Mouse (Mus musculus) heart, adult 8-10 months (tissue): Measurements from ENCODE around the gene Dedd2. TPM values are rescaled to one million over a fixed set of nuclear protein-coding genes. Genes with fewer than 3 reads are reported as not detected.
"Not testable (repeated sequence)": the region's sequence is repeated elsewhere in the genome, so short reads cannot be mapped to it uniquely, and the experiment has no call there.

ENCODE experiments used
- DNase-seq: peaks from one replicate; pipeline ENCODE4 v3.0.0; 2022; ENCODE audit warnings: low spot score
- total RNA-seq, 4 experiments: library from RNA; stranded (reverse); gene quantifications; 2 replicates each; pipeline ENCODE4 v1.2.4; 2022

The Dedd2 gene
- 10 to 100 TPM; 14.0 to 23.0 (median 17.2) TPM for total RNA-seq

GRCm38 (mm10) chr7:25220457-25221101 lies at the start of gene Dedd2:
Gene Dedd2 (minus strand): TSS chr7:25220615.
- no peak for DNase-seq

DNA sequence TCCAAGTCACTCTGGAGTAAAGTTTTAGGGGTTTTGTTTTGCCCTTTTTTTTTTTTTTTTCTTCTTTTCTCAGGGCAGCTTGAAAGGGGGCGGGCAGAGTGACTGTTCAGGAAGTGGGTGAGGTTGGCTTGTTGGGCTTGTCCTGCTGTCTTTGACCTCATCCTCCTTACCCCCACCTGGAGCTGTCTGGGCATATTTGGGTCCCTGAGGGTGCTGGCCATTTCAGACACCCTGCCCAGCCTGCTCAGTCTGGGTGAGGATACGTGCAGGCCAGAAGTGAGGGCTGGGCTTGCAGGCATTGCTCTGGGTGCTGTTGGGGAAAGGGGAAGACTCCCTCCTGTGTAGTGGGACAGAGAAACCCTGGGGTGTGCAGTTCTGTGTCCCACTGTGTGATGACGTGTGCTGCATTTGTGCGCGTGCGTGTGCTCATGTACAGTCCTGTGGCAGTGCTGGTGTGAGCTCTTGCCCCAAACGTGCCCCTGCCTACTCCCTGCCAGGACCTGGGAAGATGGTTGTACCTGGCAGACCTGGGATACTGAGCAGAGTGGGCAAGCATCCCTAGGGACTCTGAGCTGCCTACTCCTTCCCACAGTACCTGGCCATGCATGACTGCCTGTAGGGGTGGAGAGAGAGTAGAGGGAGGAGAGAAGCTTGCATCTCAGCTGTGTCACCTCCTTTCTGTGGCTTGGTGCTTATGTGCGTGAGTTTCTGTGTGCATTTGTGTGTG lies 49.3 kb upstream of the Dedd2 start:
- no peak for DNase-seq

- no peak for DNase-seq
Observed at GRCm38 (mm10) chr7:25269029-25269428, 48.6 kb upstream of the Dedd2 start.

GRCm38 (mm10) chr7:25268588-25268987 lies 48.2 kb upstream of the Dedd2 start:
- no peak for DNase-seq

GRCm38 (mm10) chr7:25267751-25268463 lies 47.5 kb upstream of the Dedd2 start:
- DNase-seq, result peak; percentile 100

GRCm38 (mm10) chr7:25267301-25267750 lies 46.9 kb upstream of the Dedd2 start, which contains the start of gene Cic:
Gene Cic (plus strand): TSS chr7:25267704.
- peak; percentile 99 for DNase-seq

DNA sequence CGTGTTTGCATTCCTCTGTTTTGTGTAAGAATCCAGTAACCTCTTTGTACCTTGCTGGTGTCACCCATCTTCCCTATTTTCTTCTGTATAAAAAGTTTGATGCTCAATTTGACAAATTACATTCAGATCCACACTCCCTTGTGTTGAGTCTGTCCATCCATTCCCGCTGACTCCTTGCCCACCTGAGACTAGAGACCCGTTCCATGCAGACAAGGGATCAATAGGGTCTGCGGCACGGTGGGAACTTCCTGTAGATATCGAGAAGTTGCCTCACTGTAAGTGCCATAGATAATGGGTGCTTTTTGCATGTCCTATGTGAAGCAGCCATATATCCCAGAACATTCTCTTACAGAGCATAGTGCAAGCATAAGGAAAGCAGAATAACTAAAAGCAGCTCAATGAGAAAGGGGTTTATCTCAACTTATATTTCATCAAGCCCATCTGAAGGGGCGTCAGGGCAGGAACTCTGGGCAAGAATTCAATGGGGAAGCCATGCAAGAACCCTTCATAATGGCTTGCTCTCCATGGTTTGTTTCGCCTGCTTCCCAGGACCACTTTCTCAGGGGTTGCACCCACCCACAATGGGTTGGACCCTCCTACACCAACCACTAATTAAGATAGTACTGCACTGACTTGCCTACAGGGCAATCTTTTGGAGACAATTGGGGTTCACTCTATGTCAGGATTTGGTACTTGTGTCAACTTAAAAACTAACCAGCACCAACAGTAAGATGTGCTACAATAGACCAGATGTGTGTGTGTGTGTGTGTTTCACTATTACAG lies 46.0 kb upstream of the Dedd2 start:
- no peak for DNase-seq

GRCm38 (mm10) chr7:25265743-25266142 lies 45.3 kb upstream of the Dedd2 start:
- DNase-seq, result not testable (repeated sequence)

DNA sequence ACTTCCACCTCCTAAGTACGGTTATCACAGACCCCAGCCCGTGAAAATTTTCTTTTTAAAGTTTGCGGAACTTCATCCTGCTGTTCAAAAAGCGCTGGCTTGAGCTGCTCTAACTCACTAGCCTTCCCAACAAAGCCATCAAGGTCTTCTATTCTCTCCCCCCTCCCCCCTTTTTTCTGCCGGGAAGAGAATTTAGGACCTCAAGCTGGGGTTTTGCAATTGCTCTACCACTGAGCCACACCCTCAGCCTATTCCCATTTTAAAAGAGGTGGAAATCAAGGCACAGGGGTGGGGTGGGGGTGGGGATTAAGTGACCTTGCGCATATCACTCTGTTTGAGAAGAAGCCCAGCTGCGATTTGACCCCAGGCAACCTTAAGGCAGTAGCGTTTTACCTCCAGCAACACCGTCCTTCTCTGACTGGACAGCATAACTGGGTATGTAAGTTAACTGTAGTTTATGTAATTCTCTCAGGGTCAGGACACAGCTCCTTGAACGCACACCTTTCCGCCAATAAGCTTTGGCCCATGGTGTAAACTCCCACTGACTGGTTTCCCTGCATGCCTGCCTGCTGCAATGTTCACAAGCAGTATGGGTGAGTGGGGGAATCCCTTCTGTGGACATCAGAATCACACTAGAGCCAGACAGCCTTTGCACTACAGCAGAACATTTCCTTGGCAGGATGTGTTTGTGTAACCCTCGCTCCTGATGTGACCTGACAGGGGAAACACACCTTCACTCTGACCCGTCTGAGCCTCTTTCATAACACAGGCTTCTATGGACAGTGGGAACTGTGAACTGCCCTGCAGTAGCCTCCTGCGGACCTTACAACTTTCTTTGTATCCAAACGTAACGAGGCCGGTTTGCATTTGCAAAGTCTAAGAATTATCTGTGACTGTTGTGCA lies 43.8 kb upstream of the Dedd2 start:
- no peak for DNase-seq

DNA sequence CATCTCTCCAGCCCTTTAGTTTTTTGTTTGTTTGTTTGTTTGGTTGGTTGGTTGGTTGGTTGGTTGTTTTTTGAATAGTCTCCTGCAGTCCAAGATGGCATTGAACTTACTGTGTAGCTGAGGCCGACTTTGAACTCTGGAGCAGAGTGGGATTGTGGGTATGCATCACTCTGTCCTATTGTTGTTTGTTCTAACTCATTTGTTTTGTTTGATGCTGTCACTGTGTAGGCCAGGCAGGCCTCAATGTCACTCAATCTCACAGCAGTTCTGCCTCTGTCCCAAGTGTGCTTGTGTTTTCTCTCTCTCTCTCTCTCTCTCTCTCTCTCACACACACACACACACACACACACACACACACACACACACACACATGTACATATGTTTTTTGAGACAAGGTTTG lies 41.5 kb upstream of the Dedd2 start:
- no peak for DNase-seq

DNA sequence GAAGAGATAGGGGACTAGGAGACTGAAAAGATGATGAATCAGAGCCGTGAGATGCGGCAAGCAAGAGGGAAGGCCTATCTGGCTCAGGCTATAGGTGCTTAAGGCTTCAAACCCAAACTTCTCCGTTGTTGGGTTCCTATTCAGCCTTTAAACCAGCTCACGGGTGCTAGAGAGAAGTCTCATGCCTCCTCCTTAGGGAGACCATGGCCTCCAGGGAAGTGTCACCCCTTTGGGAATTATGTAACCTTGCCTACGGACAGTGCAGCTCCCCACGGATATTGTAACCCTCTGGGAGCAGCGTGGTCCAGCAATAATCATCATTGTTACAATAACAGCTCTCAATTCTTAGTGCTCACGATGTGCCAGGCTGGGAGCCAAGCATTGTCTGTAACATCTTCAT lies 31.4 kb upstream of the Dedd2 start:
- no peak for DNase-seq

GRCm38 (mm10) chr7:25251071-25251791 lies 30.8 kb upstream of the Dedd2 start:
- peak; percentile 68 for DNase-seq

GRCm38 (mm10) chr7:25250141-25250972 lies 29.9 kb upstream of the Dedd2 start, which contains the start of gene Erf:
Gene Erf (minus strand): TSS chr7:25250761.
- DNase-seq, result peak; percentile 90

DNA sequence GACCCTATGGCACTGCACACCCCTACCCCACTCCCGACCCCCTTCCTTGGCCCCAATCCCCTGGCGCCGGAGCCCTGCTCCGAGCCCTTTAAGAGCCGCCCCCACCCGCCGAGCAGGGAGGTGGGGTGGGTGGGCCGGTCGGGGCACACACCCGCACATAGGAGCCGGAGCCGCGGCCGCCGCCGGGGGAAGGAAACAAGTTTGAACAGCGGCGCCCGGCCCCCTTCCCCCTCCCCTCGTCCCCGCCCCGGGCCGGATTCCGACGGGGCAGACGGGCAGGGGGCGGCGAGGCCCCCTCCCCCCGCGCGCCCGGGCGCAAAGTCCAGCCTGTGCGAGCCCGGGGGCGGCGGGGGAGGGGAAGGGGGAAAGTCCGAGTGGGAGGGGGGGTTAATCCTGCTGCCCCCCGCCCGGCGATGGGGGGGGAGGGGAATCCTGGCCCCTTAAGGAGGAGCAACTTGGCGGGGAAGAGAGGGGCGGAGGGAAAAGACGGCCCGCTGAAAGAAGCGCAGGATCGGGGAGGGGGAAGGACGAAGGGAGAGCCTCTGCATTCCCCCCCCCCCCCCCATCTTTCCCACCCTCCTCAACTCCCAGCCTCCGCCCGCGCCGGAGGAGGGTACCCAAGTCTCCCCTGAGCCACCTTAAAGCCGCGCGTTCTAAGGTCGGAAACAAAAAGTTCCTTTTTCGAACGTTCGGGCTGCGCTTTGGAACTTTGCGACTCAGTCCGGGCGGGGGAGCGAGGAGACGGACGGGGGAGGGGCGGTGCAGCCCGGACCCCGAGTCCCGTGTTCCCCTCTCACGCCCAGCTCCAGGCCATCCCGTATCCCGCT lies 29.1 kb upstream of the Dedd2 start:
- peak; percentile 69 for DNase-seq

GRCm38 (mm10) chr7:25248846-25249313 lies 28.5 kb upstream of the Dedd2 start:
- no peak for DNase-seq

DNA sequence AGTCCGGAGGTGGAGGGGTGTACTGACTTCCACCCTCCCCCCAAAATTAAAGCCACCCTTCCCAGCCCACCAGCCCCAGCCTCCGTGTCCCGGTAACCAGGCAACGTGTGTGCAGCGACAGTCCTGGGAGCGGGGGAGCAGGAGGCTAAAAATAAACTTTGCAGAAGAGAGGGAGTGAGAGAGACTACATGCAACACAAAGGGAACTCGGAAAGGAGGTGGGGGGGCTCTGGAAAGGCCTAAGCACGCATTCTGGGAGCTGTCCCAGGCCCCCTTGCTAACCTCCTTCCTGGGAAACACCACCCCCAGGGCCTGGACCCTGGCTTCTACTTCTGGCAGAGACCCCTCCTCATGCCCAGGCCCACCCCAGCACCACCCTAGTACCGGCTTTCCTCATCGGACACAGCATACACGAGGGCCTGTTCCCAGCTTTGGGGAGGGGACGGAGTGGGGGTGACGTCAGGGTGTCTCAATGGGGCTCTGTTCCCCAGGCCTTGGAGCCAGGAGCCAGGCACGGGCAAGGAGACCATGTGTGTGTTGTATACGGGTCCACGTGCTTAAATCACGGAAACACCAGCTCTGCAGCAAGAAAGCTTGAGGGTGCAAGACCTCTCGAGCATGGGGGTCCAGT lies 27.7 kb upstream of the Dedd2 start:
- no peak for DNase-seq

DNA sequence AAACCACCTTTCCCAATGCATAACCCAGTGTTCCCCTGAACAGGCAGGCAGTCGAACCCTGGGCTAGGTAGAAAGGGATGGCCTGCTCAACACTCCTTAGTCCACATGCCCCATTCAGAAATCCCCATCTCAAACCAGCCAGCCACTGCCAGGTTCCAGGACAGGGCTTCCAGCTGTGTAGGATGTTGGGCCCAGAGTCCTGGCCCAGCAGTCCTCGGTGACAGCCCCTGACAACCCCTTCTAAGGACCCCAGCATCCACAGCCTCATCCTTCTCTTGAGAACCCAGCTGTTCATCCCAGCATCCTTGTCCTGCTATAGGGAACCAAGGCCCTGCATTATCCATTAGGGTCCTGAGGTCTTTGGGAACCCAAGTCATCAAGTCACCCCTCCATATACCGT lies 27.1 kb upstream of the Dedd2 start:
- no peak for DNase-seq

DNA sequence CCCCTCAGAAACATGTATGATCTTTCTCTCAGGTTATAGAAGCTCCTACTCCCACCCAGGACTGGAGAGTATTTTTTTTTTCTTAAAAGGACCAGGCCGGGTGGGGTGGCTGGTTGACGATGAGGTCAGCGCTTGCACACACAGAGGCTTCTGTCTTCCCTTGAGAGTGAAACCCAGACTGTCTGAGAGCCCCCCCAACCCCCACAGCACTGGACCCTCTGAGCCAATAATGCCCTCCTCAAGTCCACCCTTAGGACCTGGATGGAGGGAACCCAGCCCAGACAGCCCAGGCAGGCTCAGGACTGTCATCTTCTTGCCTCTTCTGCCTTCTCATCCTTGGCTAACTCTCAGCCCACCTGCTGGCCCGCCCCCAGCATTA lies 26.3 kb upstream of the Dedd2 start:
- no peak for DNase-seq
